9 mouse cellular contexts compared by ENCODE assay signal in genomic region chr7:19520032-19520431, GRCm38 (mm10). TPM values are rescaled to one million over a fixed set of nuclear protein-coding genes. Genes with fewer than 3 reads are reported as not detected.
DNase-seq lines count a peak whose midpoint lies in the region; ATAC-seq and TF ChIP-seq lines count a peak whose summit lies in the region.
"Had no signal": no experiment of that assay in that cellular context is flagged by ENCODE, and none has a peak within 500 bp of the region (broad histone marks: within the 10 kb centered on the region; RNA-seq: fewer than 3 reads in every experiment).

No protein-coding gene starts in this region.

- H3K4me1 ChIP-seq in lung, embryonic 14.5 days (ENCODE audit: insufficient read depth): peaks cover 9% of the 10 kb centered on the region; the same call in 1 of the 2 replicates
- peaks cover 17% of the 10 kb centered on the region for H3K4me1 ChIP-seq in lung, adult 2 months (ENCODE audit: control insufficient read depth, insufficient read depth, low read length)
- peaks cover 25% of the 10 kb centered on the region for H3K4me1 ChIP-seq in forebrain, embryonic 15.5 days
- H3K4me1 ChIP-seq in liver, embryonic 13.5 days (replicated peaks): peaks cover 32% of the 10 kb centered on the region

- TF ChIP-seq POLR2A in lung, adult 2 months (IDR thresholded peaks at IDR 0.05; ENCODE audit: borderline replicate concordance, extremely low read depth, low read depth, low read length): no peak

- no peak overlapping the region for H3K27ac ChIP-seq in lung, embryonic 14.5 days (ENCODE audit: low read depth)
- H3K27ac ChIP-seq in forebrain, embryonic 15.5 days (replicated peaks): no peak overlapping the region
- no peak overlapping the region for H3K27ac ChIP-seq in liver, embryonic 13.5 days

- H3K4me3 ChIP-seq in lung, embryonic 14.5 days (ENCODE audit: low read depth, low read length): peak overlapping the region; percentile 27
- H3K4me3 ChIP-seq in lung, adult 2 months (replicated peaks; ENCODE audit: extremely low read depth, low read depth, low read length): no peak overlapping the region
- peak overlapping the region; percentile 22 for H3K4me3 ChIP-seq in forebrain, embryonic 15.5 days
- peak overlapping the region; percentile 26 for H3K4me3 ChIP-seq in liver, embryonic 13.5 days (replicated peaks)

- H3K9ac ChIP-seq in lung, embryonic 14.5 days: peak overlapping the region; percentile 44
- H3K9ac ChIP-seq in forebrain, embryonic 15.5 days (replicated peaks): peak overlapping the region; percentile 19
- peak overlapping the region; percentile 51; the same call in 1 of the 2 replicates for H3K9ac ChIP-seq in liver, embryonic 13.5 days

- DNase-seq in lung, embryonic 14.5 days: no peak
- no peak for DNase-seq in lung, adult 2 months
- no peak for DNase-seq in liver, embryonic 13.5 days
- DNase-seq in retina, postnatal 1 day: peak; percentile 41
- DNase-seq in B cell, adult 2 months: no peak
- no peak for DNase-seq in adrenal gland, adult 2 months
- DNase-seq: cerebellum, adult 11 months had no signal

- 6% methylated on average over 23 of the region's 23 CpGs for WGBS in lung, embryonic 14.5 days
- WGBS in lung, adult 2 months: 16% methylated on average over 23 of the region's 23 CpGs
- WGBS in forebrain, embryonic 15.5 days: 7% methylated on average over 22 of the region's 23 CpGs
- 3% methylated on average over 21 of the region's 23 CpGs for WGBS in liver, embryonic 13.5 days (ENCODE audit: insufficient replicate concordance)

- H3K9me3 ChIP-seq in lung, embryonic 14.5 days (ENCODE audit: low read depth, low read length): no peaks in the 10 kb centered on the region
- no peaks in the 10 kb centered on the region for H3K9me3 ChIP-seq in forebrain, embryonic 15.5 days
- H3K9me3 ChIP-seq in liver, embryonic 13.5 days (replicated peaks): no peaks in the 10 kb centered on the region

- H3K36me3 ChIP-seq in lung, embryonic 14.5 days (ENCODE audit: insufficient read depth): no peaks in the 10 kb centered on the region
- H3K36me3 ChIP-seq in forebrain, embryonic 15.5 days: no peaks in the 10 kb centered on the region
- no peaks in the 10 kb centered on the region for H3K36me3 ChIP-seq in liver, embryonic 13.5 days

- TF ChIP-seq CTCF in lung, embryonic 14.5 days (IDR thresholded peaks at IDR 0.05; ENCODE audit: low read depth): no peak
- TF ChIP-seq CTCF in lung, adult 2 months (IDR thresholded peaks at IDR 0.05; ENCODE audit: insufficient read depth, low read length): no peak

- no peak for ATAC-seq in lung, embryonic 14.5 days (ENCODE audit: insufficient read depth)
- ATAC-seq in forebrain, embryonic 15.5 days (replicated peaks): no peak
- ATAC-seq in liver, embryonic 13.5 days (ENCODE audit: low read depth): no peak
- ATAC-seq in frontal cortex, adult (ENCODE audit: low TSS enrichment): no peak

- peaks cover 78% of the 10 kb centered on the region for H3K27me3 ChIP-seq in lung, embryonic 14.5 days (ENCODE audit: insufficient read depth, low read length)
- H3K27me3 ChIP-seq in forebrain, embryonic 15.5 days: peaks cover 69% of the 10 kb centered on the region
- peaks cover 92% of the 10 kb centered on the region for H3K27me3 ChIP-seq in liver, embryonic 13.5 days

- peak overlapping the region; percentile 53 for H3K4me2 ChIP-seq in lung, embryonic 14.5 days
- H3K4me2 ChIP-seq in forebrain, embryonic 15.5 days (replicated peaks): peak overlapping the region; percentile 29
- peak overlapping the region; percentile 53 for H3K4me2 ChIP-seq in liver, embryonic 13.5 days

RNA-seq across cellular contexts. Expression of gene Nkpd1, which starts 2.4 kb away (rescaled TPM):
- 0.11 TPM in 2 replicates for polyA plus RNA-seq in lung, embryonic 14.5 days (2014; fragmentation: Nextera tagmentation; extraction: Ambion mirVana)
- polyA plus RNA-seq in lung, adult 2 months (2012; rRNA removed): 0.62 and 17.3 TPM in 2 replicates
- polyA plus RNA-seq in forebrain, embryonic 15.5 days (2015; fragmentation: Nextera tagmentation; extraction: Ambion mirVana): 0.66 and 0.75 TPM in 2 replicates
- polyA plus RNA-seq in liver, embryonic 13.5 days (2015; fragmentation: Nextera tagmentation; extraction: Ambion mirVana): not detected in 2 replicates
- under 1 TPM in 1 of 2 experiments, not detected in 1; 0.14 TPM for total RNA-seq in adrenal gland, adult 2 months (2021)
- 0.38 and 0.64 TPM in 2 replicates for polyA plus RNA-seq in adrenal gland, adult 2 months (2012; rRNA removed)

RNA-seq across cellular contexts. Expression of gene Trappc6a, which starts 11.8 kb away (rescaled TPM):
- 77.3 and 83.5 TPM in 2 replicates for polyA plus RNA-seq in lung, embryonic 14.5 days (2014; fragmentation: Nextera tagmentation; extraction: Ambion mirVana)
- 63.1 and 93.4 TPM in 2 replicates for polyA plus RNA-seq in lung, adult 2 months (2012; rRNA removed)
- 35.3 and 43.0 TPM in 2 replicates for polyA plus RNA-seq in forebrain, embryonic 15.5 days (2015; fragmentation: Nextera tagmentation; extraction: Ambion mirVana)
- 39.5 and 45.2 TPM in 2 replicates for polyA plus RNA-seq in liver, embryonic 13.5 days (2015; fragmentation: Nextera tagmentation; extraction: Ambion mirVana)
- 10 to 100 TPM; 70.2 to 81.4 TPM for total RNA-seq in adrenal gland, adult 2 months (2021)
- 253 and 254 TPM in 2 replicates for polyA plus RNA-seq in adrenal gland, adult 2 months (2012; rRNA removed)

RNA-seq across cellular contexts. Expression of gene Bloc1s3, which starts 11.9 kb away (rescaled TPM):
- polyA plus RNA-seq in lung, embryonic 14.5 days (2014; fragmentation: Nextera tagmentation; extraction: Ambion mirVana): 1.1 and 1.7 TPM in 2 replicates
- polyA plus RNA-seq in lung, adult 2 months (2012; rRNA removed): 12.2 and 12.9 TPM in 2 replicates
- 4.9 and 5.4 TPM in 2 replicates for polyA plus RNA-seq in forebrain, embryonic 15.5 days (2015; fragmentation: Nextera tagmentation; extraction: Ambion mirVana)
- 1.3 TPM in 2 replicates for polyA plus RNA-seq in liver, embryonic 13.5 days (2015; fragmentation: Nextera tagmentation; extraction: Ambion mirVana)
- total RNA-seq in adrenal gland, adult 2 months (2021): 10 to 100 TPM in 1 of 2 experiments, 1 to 10 TPM in 1; 9.8 to 13.2 TPM
- 31.9 and 37.2 TPM in 2 replicates for polyA plus RNA-seq in adrenal gland, adult 2 months (2012; rRNA removed)

RNA-seq across cellular contexts. Expression of gene Ppp1r37, which starts 42.8 kb away (rescaled TPM):
- 4.7 and 6.2 TPM in 2 replicates for polyA plus RNA-seq in lung, embryonic 14.5 days (2014; fragmentation: Nextera tagmentation; extraction: Ambion mirVana)
- polyA plus RNA-seq in lung, adult 2 months (2012; rRNA removed): 113 and 121 TPM in 2 replicates
- 37.8 and 40.5 TPM in 2 replicates for polyA plus RNA-seq in forebrain, embryonic 15.5 days (2015; fragmentation: Nextera tagmentation; extraction: Ambion mirVana)
- polyA plus RNA-seq in liver, embryonic 13.5 days (2015; fragmentation: Nextera tagmentation; extraction: Ambion mirVana): 7.8 and 8.3 TPM in 2 replicates
- 10 to 100 TPM; 68.3 to 70.8 TPM for total RNA-seq in adrenal gland, adult 2 months (2021)
- 159 and 163 TPM in 2 replicates for polyA plus RNA-seq in adrenal gland, adult 2 months (2012; rRNA removed)

RNA-seq across cellular contexts. Expression of gene Exoc3l2, which starts 56.9 kb away (rescaled TPM):
- polyA plus RNA-seq in lung, embryonic 14.5 days (2014; fragmentation: Nextera tagmentation; extraction: Ambion mirVana): 1.7 and 2.2 TPM in 2 replicates
- polyA plus RNA-seq in lung, adult 2 months (2012; rRNA removed): 2.7 and 3.4 TPM in 2 replicates
- polyA plus RNA-seq in forebrain, embryonic 15.5 days (2015; fragmentation: Nextera tagmentation; extraction: Ambion mirVana): 0.17 and 0.29 TPM in 2 replicates
- 0.83 and 1.0 TPM in 2 replicates for polyA plus RNA-seq in liver, embryonic 13.5 days (2015; fragmentation: Nextera tagmentation; extraction: Ambion mirVana)
- 10 to 100 TPM; 31.9 to 58.8 TPM for total RNA-seq in adrenal gland, adult 2 months (2021)
- 55.3 and 57.9 TPM in 2 replicates for polyA plus RNA-seq in adrenal gland, adult 2 months (2012; rRNA removed)
